Mouse (Mus musculus) right cerebral cortex, postnatal 36 days (tissue): ENCODE data around the gene Stc2.

Source experiments
- DNase-seq, 2 experiments: peaks; one replicate each; pipeline ENCODE4 v3.0.0; 2022; ENCODE audit warnings: low spot score in 2 of 2, mixed read lengths in 1 of 2

Stc2 gene

GRCm38 (mm10) chr11:31369648-31370286 lies at the start of gene Stc2:
Gene Stc2 (minus strand): TSS chr11:31370074.
- peak; percentile 7 to 20 for DNase-seq

DNA sequence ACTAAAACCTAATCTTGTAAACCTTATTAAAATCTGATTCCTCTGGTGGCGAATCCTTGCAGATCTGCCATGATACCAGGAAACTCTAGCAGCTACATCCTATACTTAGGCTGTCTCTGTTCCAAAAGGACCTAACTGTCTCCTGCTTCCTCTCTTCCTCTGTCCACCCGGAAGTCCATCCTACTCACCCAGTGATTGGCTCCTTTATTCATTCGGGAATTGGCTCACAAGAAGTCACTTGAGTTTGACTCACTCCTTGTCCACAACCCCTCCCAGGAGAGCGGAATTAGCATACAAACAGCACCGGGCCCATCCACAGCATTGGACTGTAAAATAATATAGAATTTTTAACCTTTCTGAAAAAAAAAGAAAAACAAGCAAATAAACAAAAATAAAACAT lies 47.2 kb upstream of the Stc2 start:
- no peak for DNase-seq

DNA sequence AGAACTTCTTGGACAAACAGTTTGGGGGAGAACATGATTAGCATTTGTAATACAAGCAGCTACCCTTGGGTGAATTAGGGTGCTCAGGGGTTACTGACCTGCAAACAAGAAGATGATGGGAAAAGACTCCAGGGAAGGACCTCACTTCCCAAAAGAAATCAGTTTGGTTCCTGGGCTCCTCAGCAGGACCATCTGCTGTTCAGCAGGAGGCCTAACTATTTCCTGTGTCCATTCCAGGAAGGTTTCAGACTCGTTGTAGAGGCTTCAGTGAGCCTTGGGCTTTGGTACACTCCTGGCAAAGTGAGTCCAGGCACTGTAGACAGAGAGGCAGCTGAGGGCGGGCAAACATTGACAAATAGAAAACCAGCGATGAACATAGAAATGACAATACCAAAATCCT lies 42.5 kb upstream of the Stc2 start:
- DNase-seq = no peak

DNA sequence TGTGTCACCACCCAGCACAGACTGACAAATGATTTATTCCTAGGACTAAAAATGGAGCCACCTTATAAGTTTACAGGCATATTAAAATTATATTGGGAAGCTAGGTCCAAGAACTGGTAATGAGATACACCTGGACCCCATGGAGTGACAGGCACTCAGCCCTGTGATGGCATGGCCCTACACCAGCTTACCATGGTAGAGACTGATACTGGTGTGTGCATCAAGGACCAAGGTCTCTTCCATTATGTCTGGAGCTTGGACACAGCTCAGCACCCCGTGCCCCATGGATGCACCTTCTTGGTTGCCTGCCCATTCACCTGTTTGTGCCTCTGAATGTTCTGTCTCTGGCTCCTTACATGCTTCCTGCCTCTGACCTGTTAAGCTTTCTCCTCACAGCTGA lies 36.9 kb upstream of the Stc2 start:
- DNase-seq = no peak

- DNase-seq = no peak
Observed at GRCm38 (mm10) chr11:31403080-31403479, 33.2 kb upstream of the Stc2 start.

- no peak for DNase-seq
Observed at GRCm38 (mm10) chr11:31398604-31399003, 28.7 kb upstream of the Stc2 start.

GRCm38 (mm10) chr11:31396638-31397417 lies 27.0 kb upstream of the Stc2 start:
- no peak for DNase-seq

DNA sequence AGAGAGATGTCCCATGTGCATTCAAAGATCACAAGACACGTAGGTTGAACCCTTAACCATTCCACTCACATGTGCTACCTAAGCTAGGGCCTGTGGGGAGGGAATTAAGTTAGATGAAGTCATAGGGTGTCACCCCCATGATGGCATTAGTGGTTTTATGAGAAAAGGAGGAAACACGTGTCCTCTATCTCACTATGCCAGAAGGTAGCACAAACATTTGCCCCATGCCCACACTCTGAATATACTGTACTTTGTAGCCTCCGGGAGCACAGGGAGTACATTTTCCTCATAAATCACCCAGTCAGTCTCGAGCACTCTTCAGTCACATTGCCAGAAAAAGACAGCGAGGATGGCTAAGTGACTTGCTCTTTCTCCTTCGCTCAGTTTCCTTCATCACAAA lies 24.2 kb upstream of the Stc2 start:
- no peak for DNase-seq

DNA sequence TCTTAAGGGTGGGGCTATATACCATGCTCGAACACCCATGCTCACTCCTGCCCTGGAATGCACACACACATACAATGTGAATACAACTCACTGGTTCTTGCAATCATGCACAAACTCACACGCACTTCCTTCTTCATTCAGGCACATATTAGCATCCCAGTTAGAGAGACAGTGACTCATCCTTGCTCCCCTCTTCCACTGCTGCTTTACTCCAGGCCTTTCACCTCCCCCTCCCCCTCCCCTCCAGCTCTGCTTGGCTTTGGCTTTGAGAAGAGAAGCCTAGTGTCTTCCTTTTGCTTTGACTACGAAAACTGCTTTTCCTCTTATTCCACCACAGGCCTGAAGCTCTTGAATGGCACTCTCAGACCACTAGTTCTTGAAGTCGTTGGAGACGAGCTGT lies 22.5 kb upstream of the Stc2 start:
- DNase-seq = no peak

GRCm38 (mm10) chr11:31388890-31389289 lies 19.0 kb upstream of the Stc2 start:
- DNase-seq = no peak

- no peak for DNase-seq
Observed at GRCm38 (mm10) chr11:31387526-31387925, 17.7 kb upstream of the Stc2 start.

GRCm38 (mm10) chr11:31386571-31386970 lies 16.7 kb upstream of the Stc2 start:
- DNase-seq = no peak

DNA sequence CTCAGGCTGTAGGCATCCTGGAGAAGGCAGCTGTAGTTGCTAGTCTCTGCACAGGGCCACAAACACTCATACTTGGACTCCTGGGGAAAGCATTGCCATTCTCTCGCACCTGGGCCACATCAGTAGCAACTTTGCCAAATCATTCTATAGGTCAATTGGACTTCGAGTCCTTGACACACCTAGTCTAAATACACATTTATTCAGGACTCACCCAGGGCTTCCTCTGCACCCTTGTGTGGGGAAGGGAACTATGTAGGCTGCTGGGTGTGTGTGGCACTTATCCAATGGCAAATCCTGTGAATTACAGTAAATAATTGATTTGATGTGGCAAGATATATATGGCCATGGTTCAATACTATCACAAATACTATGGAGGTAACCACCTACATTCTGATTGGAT lies 14.1 kb upstream of the Stc2 start:
- DNase-seq = no peak

DNA sequence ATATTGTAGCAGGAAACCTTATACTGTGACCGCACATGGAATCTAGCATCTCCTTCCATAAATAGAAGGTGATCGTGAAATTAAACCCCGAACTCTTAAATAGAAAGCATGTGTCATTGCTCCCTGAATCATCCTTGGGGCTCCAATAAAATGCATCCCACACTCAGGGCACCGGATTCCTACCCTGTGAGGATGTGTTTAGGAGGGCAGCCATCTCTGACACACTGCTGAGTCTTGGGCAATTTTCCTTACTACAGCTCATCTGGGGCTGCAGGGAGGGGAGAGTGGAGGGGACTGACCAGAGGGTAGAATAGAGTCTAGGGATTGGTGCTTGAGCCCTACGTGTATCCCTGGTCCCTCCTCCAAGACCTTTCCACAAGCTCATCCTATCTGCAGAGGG lies 12.3 kb upstream of the Stc2 start:
- DNase-seq = no peak

DNA sequence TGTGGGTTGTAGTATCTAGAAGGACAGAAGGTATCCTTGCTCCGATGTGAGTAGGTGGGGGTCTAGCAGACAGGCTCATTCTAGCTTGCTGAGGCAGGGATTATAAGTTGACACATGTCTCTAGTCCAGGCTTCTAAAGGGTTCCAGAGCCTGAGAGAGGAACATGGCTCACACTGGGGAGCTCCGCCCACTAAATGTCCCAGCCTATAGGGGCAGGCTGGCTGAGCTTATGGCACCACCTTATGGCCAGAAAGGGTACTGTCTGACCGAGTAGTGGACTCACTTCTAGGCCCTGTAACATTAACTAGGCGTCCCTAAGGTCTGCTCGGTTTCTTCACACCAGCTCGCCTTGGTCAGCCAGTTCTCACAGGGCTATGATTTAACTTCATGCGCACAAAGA lies 3.6 kb upstream of the Stc2 start:
- no peak for DNase-seq

DNA sequence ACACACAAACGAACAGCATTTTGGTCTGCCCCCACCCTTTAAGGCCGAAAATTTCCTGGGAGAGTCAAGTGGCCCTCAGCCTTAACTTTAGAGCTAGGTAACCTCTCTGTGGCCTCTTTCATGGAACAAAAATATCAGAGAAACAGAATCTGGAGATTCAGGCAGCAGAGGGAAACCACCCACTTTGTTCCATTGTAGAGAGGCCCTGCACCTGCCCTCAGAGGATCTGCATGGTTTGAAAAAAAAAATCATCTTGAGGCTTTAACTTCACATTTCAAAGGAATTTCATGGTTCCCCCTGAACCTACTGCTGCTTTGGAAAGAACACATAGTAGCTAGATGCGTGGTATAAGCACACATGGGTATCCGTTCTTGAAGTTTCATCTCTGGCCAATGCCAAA lies 2.3 kb upstream of the Stc2 start:
- DNase-seq = no peak

DNA sequence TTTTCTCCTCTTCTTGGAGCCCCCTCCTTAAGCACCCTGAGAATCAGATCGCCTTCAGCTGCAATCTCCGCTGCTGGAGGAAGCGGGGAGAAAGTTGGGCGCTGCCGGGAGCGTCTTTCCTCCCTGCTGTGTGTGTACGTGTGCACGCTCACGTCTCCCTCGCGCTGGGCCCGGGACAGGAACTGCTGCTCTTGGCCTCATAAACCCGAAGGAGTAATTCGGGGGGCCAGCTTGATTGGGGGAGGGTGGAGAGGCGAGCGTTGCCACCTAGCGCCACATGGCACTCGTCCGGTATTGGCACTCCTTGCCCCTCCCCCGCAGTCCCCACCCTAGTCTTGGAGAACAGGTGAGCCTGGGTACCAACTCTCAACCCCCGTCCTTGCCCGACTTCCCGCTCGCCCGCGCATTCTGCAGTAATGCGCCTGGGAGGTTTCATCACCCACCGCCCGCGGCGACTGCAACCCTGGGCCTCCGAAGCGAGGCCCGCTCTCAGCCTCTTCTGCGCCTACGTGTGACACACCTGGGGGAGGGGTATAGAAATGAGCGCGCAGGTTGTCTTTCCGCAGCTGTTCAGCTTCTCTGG lies 1.5 kb upstream of the Stc2 start:
- DNase-seq = peak in 1 of 2 experiments; percentile 8

GRCm38 (mm10) chr11:31370436-31371230 lies 759 bp upstream of the Stc2 start:
- no peak for DNase-seq

- DNase-seq = peak; percentile 49 to 50
Observed at GRCm38 (mm10) chr11:31368965-31369647, 768 bp downstream of the Stc2 start.

DNA sequence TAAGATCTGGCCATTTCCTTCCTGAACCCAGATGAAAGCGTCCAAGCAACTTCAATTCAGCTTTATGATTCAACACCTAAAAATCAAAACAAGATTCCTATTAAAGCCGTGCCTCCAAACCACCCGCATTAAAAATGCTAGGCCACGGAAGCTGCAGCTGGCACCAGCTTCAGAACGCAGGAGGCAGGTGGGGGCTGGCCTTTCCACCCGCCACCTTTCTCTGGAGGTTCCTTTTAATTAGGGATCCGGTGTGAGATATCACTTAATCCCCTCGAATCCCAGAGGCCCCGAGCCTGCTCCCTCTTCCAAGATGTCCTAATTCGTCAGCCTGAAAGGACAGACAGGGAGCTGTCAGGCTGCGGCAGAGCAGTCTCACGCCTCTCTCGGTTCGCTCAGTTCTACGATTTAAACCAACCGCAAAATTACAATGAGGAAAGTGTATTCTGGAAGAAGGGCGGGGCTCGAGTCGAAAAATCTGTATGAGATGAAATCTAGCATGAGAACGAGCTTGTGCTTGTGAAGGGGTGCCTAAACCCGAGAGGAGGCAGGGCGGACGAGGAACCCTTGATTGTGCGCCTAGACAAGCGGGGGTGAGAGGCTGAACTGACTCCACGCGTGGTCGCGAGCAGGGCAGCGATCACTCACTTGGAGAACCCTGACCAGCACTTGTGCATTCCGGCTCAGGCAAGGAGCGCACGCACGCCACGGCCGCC lies 1.5 kb downstream of the Stc2 start:
- peak in 1 of 2 experiments; percentile 5 for DNase-seq

- DNase-seq = no peak
Observed at GRCm38 (mm10) chr11:31366827-31367226, 3.0 kb downstream of the Stc2 start.
